Mouse (Mus musculus) lung, adult 2 months (tissue): ENCODE measurements around the gene Anks6. TPM values are rescaled to one million over a fixed set of nuclear protein-coding genes. Genes with fewer than 3 reads are reported as not detected.
A peak's percentile ranks its signal among the peaks of the same experiment; 100 is the strongest.

Experiments
- DNase-seq: peaks from one replicate; pipeline ENCODE4 v3.0.0; 2022
- H3K4me1 ChIP-seq: fragments of 200-500 bp; 2 replicates; pipeline ENCODE4 v1.6.1; 2011; ENCODE audit warnings: low read length; ENCODE audit not compliant: control insufficient read depth, insufficient read depth
- H3K4me3 ChIP-seq: fragments of 200-500 bp; replicated peaks from 2 replicates; pipeline ENCODE3; 2011; ENCODE audit warnings: low read depth, mild to moderate bottlenecking, control low read depth, low read length; ENCODE audit errors: extremely low read depth
- CTCF ChIP-seq: fragments of 200-500 bp; IDR thresholded peaks from 2 replicates; pipeline ENCODE4 v1.5.1; 2011; ENCODE audit warnings: mild to moderate bottlenecking, low read length, control low read depth; ENCODE audit not compliant: insufficient read depth
- POLR2A ChIP-seq: fragments of 200-500 bp; IDR thresholded peaks from 2 replicates; pipeline ENCODE4 v1.6.1; 2011; ENCODE audit warnings: low read depth, mild to moderate bottlenecking, control low read depth, low read length, borderline replicate concordance; ENCODE audit errors: extremely low read depth
- WGBS: fragments of 180-500 bp; shearing (Covaris S2); methylation state at CpG from one replicate; pipeline ENCODE4 v1.1.7; 2018; 5-methylcytosine and 5-hydroxymethylcytosine counted together
- polyA plus RNA-seq: library from polyadenylated mRNA; depleted of rRNA; stranded (reverse); fragments of >200 nt; gene quantifications from 2 replicates; pipeline ENCODE4 v1.2.3, GENCODE M21; 2012

The Anks6 gene
- polyA plus RNA-seq, 1 experiment, result 6.5 TPM

GRCm38 (mm10) chr4:47022804-47023603, 34.2 kb downstream of the Anks6 start:
- DNase-seq, result no peak
- 75% methylated on average over 10 of the region's 10 CpGs for WGBS
- no peaks in the 10 kb centered on the region for H3K4me1 ChIP-seq

GRCm38 (mm10) chr4:47020563-47020962, 36.7 kb downstream of the Anks6 start:
- H3K4me3 ChIP-seq, result no peak overlapping the region
- TF ChIP-seq CTCF, result peak; percentile 63
- no peak for TF ChIP-seq POLR2A
- H3K4me1 ChIP-seq, result no peaks in the 10 kb centered on the region
- WGBS, result 17% methylated on average over 5 of the region's 5 CpGs
- peak; percentile 61 for DNase-seq

More at GRCm38 (mm10) chr4:47022804-47023603, 34.2 kb downstream of the Anks6 start:
- H3K4me3 ChIP-seq, result no peak overlapping the region
- TF ChIP-seq POLR2A, result no peak
- TF ChIP-seq CTCF, result no peak

GRCm38 (mm10) chr4:47015156-47015555, 42.1 kb downstream of the Anks6 start:
- DNase-seq, result no peak
- no peak overlapping the region for H3K4me3 ChIP-seq
- peaks cover 4% of the 10 kb centered on the region; the same call in 1 of the 2 replicates for H3K4me1 ChIP-seq
- TF ChIP-seq CTCF (no peak), POLR2A (no peak)
- WGBS, result 21% methylated on average over 3 of the region's 3 CpGs

- H3K4me1 ChIP-seq, result peaks cover 4% of the 10 kb centered on the region; the same call in 1 of the 2 replicates
- TF ChIP-seq CTCF (no peak), POLR2A (no peak)
- DNase-seq, result no peak
- 35% methylated on average over 10 of the region's 10 CpGs for WGBS
- no peak overlapping the region for H3K4me3 ChIP-seq
Observed at GRCm38 (mm10) chr4:47012476-47012875, 44.8 kb downstream of the Anks6 start.

GRCm38 (mm10) chr4:47010400-47011231, 46.6 kb downstream of the Anks6 start:
- Histone ChIP-seq H3K4me1 (peaks cover 4% of the 10 kb centered on the region; the same call in 1 of the 2 replicates), H3K4me3 (no peak overlapping the region)
- TF ChIP-seq POLR2A (no peak), CTCF (no peak)
- 28% methylated on average over 12 of the region's 12 CpGs for WGBS
- no peak for DNase-seq

- TF ChIP-seq CTCF (no peak), POLR2A (no peak)
- 49% methylated on average over 8 of the region's 8 CpGs for WGBS
- Histone ChIP-seq H3K4me3 (no peak overlapping the region), H3K4me1 (no peaks in the 10 kb centered on the region)
- no peak for DNase-seq
Observed at GRCm38 (mm10) chr4:47000626-47001395, 56.4 kb downstream of the Anks6 start.

- TF ChIP-seq POLR2A (no peak), CTCF (no peak)
- H3K4me3 ChIP-seq, result no peak overlapping the region
- H3K4me1 ChIP-seq, result no peaks in the 10 kb centered on the region
- WGBS, result 70% methylated on average over 2 of the region's 2 CpGs
- no peak for DNase-seq
Observed at GRCm38 (mm10) chr4:46997969-46998368, 59.3 kb downstream of the Anks6 start.

GRCm38 (mm10) chr4:46992827-46993473, 64.3 kb downstream of the Anks6 start:
- Histone ChIP-seq H3K4me3 (no peak overlapping the region), H3K4me1 (no peaks in the 10 kb centered on the region)
- 5% methylated on average over 8 of the region's 8 CpGs for WGBS
- DNase-seq, result no peak
- TF ChIP-seq CTCF, result no peak
- TF ChIP-seq POLR2A, result no peak
